Mouse (Mus musculus): ENCODE data around the gene Zscan4c. TPM values are rescaled to one million over a fixed set of nuclear protein-coding genes. Genes with fewer than 3 reads are reported as not detected.
"Not testable (repeated sequence)": the region's sequence is repeated elsewhere in the genome, so short reads cannot be mapped to it uniquely, and the experiment has no call there.

Zscan4c gene
- not detected for total RNA-seq (2021)

DNA sequence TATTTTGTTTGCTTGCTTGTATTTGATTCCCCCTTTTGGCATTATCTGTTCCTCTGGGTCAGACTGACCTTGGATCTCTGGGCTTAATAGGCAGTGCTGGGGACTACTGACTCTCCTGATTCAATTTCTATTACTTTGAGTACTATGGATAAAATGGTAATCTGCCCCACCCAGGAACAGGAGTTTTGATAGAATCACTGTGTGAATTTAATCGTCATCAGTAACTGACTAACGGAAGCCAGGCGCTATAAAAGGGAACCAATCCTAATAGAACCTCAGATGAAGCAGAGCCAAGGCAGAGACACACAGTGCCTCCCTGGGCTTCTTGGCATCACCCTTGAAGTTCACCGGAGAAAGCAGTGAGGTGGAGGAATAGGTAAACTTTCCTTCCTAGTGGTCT is at the start of gene Zscan4c:
Gene Zscan4c, plus strand, starts transcription at position 301 of the 400 bp plus-strand sequence.
- intact Hi-C loops (cut with DNase I); DNase-seq: not testable (repeated sequence)

Small RNA genes within 50 kb of the gene (microRNA-seq; reads per million reads assigned to microRNA genes)
- 0 reads per million in 2 experiments for gene Mir297-1 (ENCODE audit: borderline number of aligned reads in 2 of 2)

Other genes starting within 250 kb of the Zscan4c start
- not detected for gene Zscan4b, start 100.7 kb upstream of the Zscan4c start, total RNA-seq (2021)
- not detected for gene Zscan4-ps1, start 63.9 kb downstream of the Zscan4c start, total RNA-seq (2021)
- not detected for gene Zscan4d, start 160.4 kb downstream of the Zscan4c start, total RNA-seq (2021)